Mouse (Mus musculus) A20 (cell line): ENCODE results near the gene Clec9a.

Experiments used
- DNase-seq: peaks from one replicate; pipeline ENCODE4 v3.0.0-alpha.2; 2011; ENCODE audit warnings: low read depth, low spot score

Clec9a gene

GRCm38 (mm10) chr6:129408562-129408961 is at the start of gene Clec9a:
TSS of gene Clec9a (plus strand) at chr6:129408862.
- no peak for DNase-seq

- no peak for DNase-seq
Observed at GRCm38 (mm10) chr6:129359515-129359914, 49.1 kb upstream of the Clec9a start.

GRCm38 (mm10) chr6:129363942-129364341 is 44.7 kb upstream of the Clec9a start:
- DNase-seq: no peak

GRCm38 (mm10) chr6:129365959-129366359 is 42.7 kb upstream of the Clec9a start:
- DNase-seq: peak; percentile 76

GRCm38 (mm10) chr6:129369374-129370132 is 39.1 kb upstream of the Clec9a start:
- peak; percentile 76 for DNase-seq

- DNase-seq: peak; percentile 82
Observed at GRCm38 (mm10) chr6:129374937-129375471, 33.7 kb upstream of the Clec9a start.

- no peak for DNase-seq
Observed at GRCm38 (mm10) chr6:129380454-129380853, 28.2 kb upstream of the Clec9a start.

GRCm38 (mm10) chr6:129381736-129382135 is 26.9 kb upstream of the Clec9a start:
- DNase-seq: no peak

- no peak for DNase-seq
Observed at GRCm38 (mm10) chr6:129383466-129383865, 25.2 kb upstream of the Clec9a start.

GRCm38 (mm10) chr6:129385000-129385399 is 23.7 kb upstream of the Clec9a start:
- no peak for DNase-seq

GRCm38 (mm10) chr6:129385774-129386173 is 22.9 kb upstream of the Clec9a start, which contains the start of gene Clec12b:
TSS of gene Clec12b (minus strand) at chr6:129385874.
- DNase-seq: no peak

- peak; percentile 56 for DNase-seq
Observed at GRCm38 (mm10) chr6:129393087-129393720, 15.5 kb upstream of the Clec9a start.

- DNase-seq: no peak
Observed at GRCm38 (mm10) chr6:129393732-129394131, 14.9 kb upstream of the Clec9a start.

GRCm38 (mm10) chr6:129396997-129397396 is 11.7 kb upstream of the Clec9a start, which contains the start of gene Clec1b:
TSS of gene Clec1b (plus strand) at chr6:129397297.
- no peak for DNase-seq

- no peak for DNase-seq
Observed at GRCm38 (mm10) chr6:129399945-129400344, 8.7 kb upstream of the Clec9a start.

GRCm38 (mm10) chr6:129402404-129402803 is 6.3 kb upstream of the Clec9a start:
- peak; percentile 61 for DNase-seq

- no peak for DNase-seq
Observed at GRCm38 (mm10) chr6:129403391-129403790, 5.3 kb upstream of the Clec9a start.

- DNase-seq: peak; percentile 34
Observed at GRCm38 (mm10) chr6:129405999-129406398, 2.7 kb upstream of the Clec9a start.

GRCm38 (mm10) chr6:129407324-129407723 is 1.3 kb upstream of the Clec9a start:
- DNase-seq: peak; percentile 85

- DNase-seq: no peak
Observed at GRCm38 (mm10) chr6:129414177-129414576, 5.5 kb downstream of the Clec9a start.

- no peak for DNase-seq
Observed at GRCm38 (mm10) chr6:129422311-129422710, 13.6 kb downstream of the Clec9a start.

- no peak for DNase-seq
Observed at GRCm38 (mm10) chr6:129423040-129423733, 14.5 kb downstream of the Clec9a start.
